Mouse (Mus musculus) heart, embryonic 16.5 days (tissue): Measurements from ENCODE around the gene Zfp711. TPM values are rescaled to one million over a fixed set of nuclear protein-coding genes. Genes with fewer than 3 reads are reported as not detected.

ENCODE experiments used
- ATAC-seq: fragments of 200-750 bp; cut with Nextera tagmentation; replicated peaks from 2 replicates; pipeline ENCODE4 v1.8.0; 2017; ENCODE audit warnings: moderate number of reproducible peaks; ENCODE audit not compliant: insufficient read depth, low FRiP score; ENCODE audit errors: extremely low read depth
- H3K27ac ChIP-seq: fragments of 300-500 bp; sonication (generic); 2 replicates; pipeline ENCODE4 v1.5.1; 2014; ENCODE audit warnings: mild to moderate bottlenecking, low read length, control low read depth, moderate library complexity
- H3K27me3 ChIP-seq: fragments of 300-500 bp; sonication (generic); 2 replicates; pipeline ENCODE4 v1.6.1; 2014; ENCODE audit warnings: low read length, mixed read lengths; ENCODE audit not compliant: control insufficient read depth, insufficient read depth
- H3K36me3 ChIP-seq: fragments of 300-500 bp; sonication (generic); 2 replicates; pipeline ENCODE4 v1.6.1; 2014; ENCODE audit not compliant: control insufficient read depth, insufficient read depth
- H3K4me1 ChIP-seq: fragments of 300-500 bp; sonication (generic); 2 replicates; pipeline ENCODE4 v1.6.1; 2014; ENCODE audit warnings: low read length, mixed read lengths; ENCODE audit not compliant: control insufficient read depth, insufficient read depth
- H3K4me2 ChIP-seq: fragments of 300-500 bp; sonication (generic); 2 replicates; pipeline ENCODE4 v1.6.1; 2014; ENCODE audit warnings: low read depth, mild to moderate bottlenecking, control low read depth, low read length
- H3K4me3 ChIP-seq: fragments of 300-500 bp; sonication (generic); 2 replicates; pipeline ENCODE4 v1.5.1; 2014; ENCODE audit warnings: mild to moderate bottlenecking, control low read depth, low read length
- H3K9ac ChIP-seq: fragments of 300-500 bp; sonication (generic); 2 replicates; pipeline ENCODE4 v1.6.1; 2014; ENCODE audit warnings: low read length, control low read depth
- H3K9me3 ChIP-seq: fragments of 300-500 bp; sonication (generic); replicated peaks from 2 replicates; pipeline ENCODE4 v1.6.1; 2016; ENCODE audit warnings: low read length; ENCODE audit not compliant: control insufficient read depth
- WGBS: fragments of 180-500 bp; shearing (Covaris S2); extraction: QIAGEN DNeasy Blood & Tissue Kit; methylation state at CpG from one replicate; pipeline ENCODE4 v1.1.7; 2014; 5-methylcytosine and 5-hydroxymethylcytosine counted together
- polyA plus RNA-seq: library from polyadenylated mRNA; unstranded; fragments of >200 nt; fragmentation: Nextera tagmentation; extraction: Ambion mirVana; gene quantifications from 2 replicates; pipeline ENCODE4 v1.2.1, GENCODE M21; 2015

Zfp711 gene
- polyA plus RNA-seq: 4.8 and 6.7 TPM in 2 replicates

DNA sequence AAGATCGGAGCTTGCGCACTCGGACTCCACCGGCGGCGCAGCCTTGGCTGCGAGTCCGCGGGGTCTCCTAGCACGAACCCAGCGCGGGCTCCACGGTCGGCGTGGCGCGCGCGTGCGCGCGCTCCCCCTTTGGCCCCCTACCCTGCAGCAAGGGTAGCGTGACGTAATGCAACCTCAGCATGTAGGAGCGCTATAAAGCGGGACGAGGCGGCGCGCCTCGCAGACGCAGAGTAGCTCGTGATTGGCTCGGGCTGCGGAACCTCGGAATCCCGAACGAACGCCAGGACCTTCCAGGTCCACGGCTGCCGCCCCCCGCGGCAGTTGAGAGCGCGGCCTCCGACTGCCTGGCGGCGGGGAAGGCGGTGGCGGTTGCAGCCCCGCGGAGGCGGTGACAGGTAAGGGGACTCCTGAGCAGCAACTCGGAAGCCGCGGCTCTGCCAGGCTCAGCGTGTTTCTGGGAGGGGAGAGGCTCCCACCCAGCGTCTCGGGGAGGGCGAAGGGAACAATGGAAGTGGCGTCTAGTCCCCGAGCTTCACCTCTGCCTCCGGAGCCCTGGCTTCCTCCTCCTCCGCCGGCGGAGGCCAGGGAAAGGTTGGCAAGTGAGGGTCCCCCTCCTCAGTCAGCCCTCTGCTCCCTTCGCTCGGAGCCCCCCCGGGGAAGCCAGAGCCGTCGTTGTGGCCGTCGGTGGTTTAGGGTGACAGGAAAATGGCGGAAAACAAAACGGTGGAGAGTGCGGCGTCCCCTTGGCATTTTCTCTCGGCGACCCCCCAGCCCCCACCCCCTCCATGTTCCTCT lies at the start of gene Zfp711:
Gene Zfp711, plus strand, starts transcription at position 16 of the 795 bp plus-strand sequence.
- WGBS: 10% methylated on average over 61 of the region's 79 CpGs

DNA sequence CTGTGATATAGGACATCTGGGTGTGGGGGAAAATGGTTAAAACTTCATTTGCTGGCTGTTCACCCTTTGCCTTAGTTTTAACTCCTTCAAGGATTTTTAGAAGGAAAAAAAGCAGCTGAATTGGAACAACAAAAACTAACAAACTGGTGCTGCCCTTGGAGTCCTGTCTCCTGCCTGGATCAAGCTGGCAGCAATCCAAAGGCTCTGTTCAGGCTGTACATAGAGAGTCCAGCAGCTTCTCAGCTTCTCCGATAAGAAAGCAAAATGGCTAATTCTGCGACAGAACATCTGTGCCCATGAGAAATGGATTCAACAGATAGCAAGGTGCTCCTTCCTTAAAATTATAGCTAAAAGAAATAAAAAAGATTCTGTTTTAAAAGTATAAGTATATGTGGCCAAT lies 32.6 kb upstream of the Zfp711 start:
- no peaks in the 10 kb centered on the region for H3K9me3 ChIP-seq
- no peaks in the 10 kb centered on the region for H3K4me1 ChIP-seq
- no peak overlapping the region for H3K27ac ChIP-seq
- 70% methylated on average over 2 of the region's 2 CpGs for WGBS
- H3K9ac ChIP-seq: no peak overlapping the region
- H3K27me3 ChIP-seq: no peaks in the 10 kb centered on the region
- H3K4me3 ChIP-seq: no peak overlapping the region
- no peak for ATAC-seq
- no peaks in the 10 kb centered on the region for H3K36me3 ChIP-seq
- no peak overlapping the region for H3K4me2 ChIP-seq

More for the DNA sequence above, at the start of gene Zfp711:
- peak within 1 kb of the TSS; percentile 43; the same call in 1 of the 2 replicates for H3K27ac ChIP-seq
- peak within 1 kb of the TSS; percentile 79 for H3K9ac ChIP-seq
- H3K4me3 ChIP-seq: peak within 1 kb of the TSS; percentile 71
- H3K4me2 ChIP-seq: peak within 1 kb of the TSS; percentile 68
- no peaks in the 10 kb centered on the region for H3K4me1 ChIP-seq
- no peaks in the 10 kb centered on the region for H3K36me3 ChIP-seq
- H3K9me3 ChIP-seq: no peaks in the 10 kb centered on the region
- peak; percentile 94 for ATAC-seq
- H3K27me3 ChIP-seq: no peaks in the 10 kb centered on the region

DNA sequence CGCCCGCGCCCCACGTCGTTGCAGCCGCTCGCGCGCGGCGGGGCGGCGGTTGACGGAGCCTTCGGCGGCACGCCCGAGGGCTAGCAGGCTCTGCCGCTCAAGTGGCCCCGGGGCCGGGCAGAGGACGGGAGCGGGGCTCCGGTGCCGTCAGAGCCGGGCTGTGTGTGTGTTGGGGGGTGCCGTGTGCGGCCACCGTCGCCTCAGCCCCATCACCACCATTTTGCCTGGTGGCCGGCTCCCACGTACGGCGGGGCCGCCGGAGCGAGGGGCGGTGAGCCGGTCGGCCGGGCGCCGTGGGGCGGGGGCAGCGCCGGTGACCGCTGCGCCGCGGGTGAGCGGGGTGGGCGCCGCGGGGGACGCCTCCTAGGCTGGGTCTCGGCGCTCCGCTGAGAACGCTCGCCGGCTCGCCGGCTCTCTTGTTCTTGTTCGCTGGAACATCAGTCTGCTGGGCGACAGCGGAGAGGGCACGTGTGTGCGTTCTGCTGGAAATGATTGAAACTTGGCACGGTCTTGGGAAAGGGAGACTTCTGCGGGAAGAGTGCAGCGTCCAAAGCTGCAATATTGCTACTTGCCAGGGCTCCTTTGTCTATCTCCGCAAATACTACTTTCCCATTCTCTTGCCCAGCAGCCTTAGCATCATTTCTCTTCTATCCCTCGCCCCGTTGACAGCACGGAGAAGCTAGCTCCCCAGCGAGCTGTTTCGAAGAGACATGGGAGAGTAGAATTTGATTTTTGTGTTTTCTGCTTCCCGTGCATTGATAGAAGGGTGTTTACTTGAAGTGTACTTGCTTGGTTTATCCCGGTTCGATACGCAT lies 1.2 kb downstream of the Zfp711 start:
- Histone ChIP-seq H3K4me2 (peak overlapping the region; percentile 68), H3K4me3 (peak overlapping the region; percentile 71), H3K9me3 (no peaks in the 10 kb centered on the region), H3K27me3 (no peaks in the 10 kb centered on the region), H3K36me3 (no peaks in the 10 kb centered on the region), H3K9ac (peak overlapping the region; percentile 79), H3K4me1 (no peaks in the 10 kb centered on the region), H3K27ac (peak overlapping the region; percentile 43; the same call in 1 of the 2 replicates)
- peak; percentile 37 for ATAC-seq
- WGBS: 10% methylated on average over 44 of the region's 81 CpGs

DNA sequence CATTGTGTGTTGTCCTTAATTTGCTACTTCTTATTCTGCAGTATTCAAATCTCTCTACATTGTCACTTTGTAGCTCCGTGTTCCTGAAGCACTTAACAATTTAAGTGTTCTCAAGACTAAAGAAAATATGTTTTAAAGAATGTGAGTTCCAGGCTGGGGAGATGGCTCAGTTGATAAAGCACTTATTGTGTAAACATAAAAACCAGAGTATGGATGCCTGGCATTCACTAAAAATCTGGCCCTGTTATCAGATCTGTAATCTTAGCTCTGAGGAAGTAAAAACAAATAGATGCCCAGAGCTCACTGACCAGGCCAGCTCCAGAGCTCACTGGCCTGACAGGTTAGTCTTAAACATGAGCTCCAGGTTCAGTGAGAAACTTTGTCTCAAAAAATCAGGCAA lies 75.2 kb downstream of the Zfp711 start:
- Histone ChIP-seq H3K4me3 (no peak overlapping the region), H3K4me1 (no peaks in the 10 kb centered on the region), H3K36me3 (no peaks in the 10 kb centered on the region), H3K9ac (no peak overlapping the region), H3K27ac (no peak overlapping the region), H3K4me2 (no peak overlapping the region), H3K27me3 (no peaks in the 10 kb centered on the region), H3K9me3 (no peaks in the 10 kb centered on the region)
- ATAC-seq: no peak
- 15% methylated on average over 1 of the region's 1 CpGs for WGBS

DNA sequence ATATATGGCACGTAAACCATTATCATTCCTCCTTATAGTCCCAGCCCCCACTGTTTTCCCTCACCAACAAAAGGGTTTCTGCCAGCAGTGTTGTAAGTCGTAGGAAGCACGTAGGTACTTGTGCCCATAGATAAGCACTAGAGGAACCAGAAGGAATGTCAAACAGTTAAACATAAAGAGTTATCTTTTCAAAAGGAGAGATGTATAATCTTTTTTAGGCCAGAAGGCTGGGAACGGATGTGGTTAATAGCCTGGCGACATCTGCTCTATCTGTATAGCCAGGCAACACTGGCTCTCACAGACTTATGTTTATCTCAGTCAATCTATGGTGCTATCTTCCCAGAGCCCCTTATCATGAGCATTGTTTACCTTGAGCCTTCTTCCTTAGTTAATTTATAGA lies 80.3 kb downstream of the Zfp711 start:
- no peak overlapping the region for H3K4me2 ChIP-seq
- no peaks in the 10 kb centered on the region for H3K9me3 ChIP-seq
- H3K36me3 ChIP-seq: no peaks in the 10 kb centered on the region
- H3K4me3 ChIP-seq: no peak overlapping the region
- H3K4me1 ChIP-seq: no peaks in the 10 kb centered on the region
- ATAC-seq: no peak
- H3K27me3 ChIP-seq: no peaks in the 10 kb centered on the region
- H3K27ac ChIP-seq: no peak overlapping the region
- 29% methylated on average over 5 of the region's 5 CpGs for WGBS
- no peak overlapping the region for H3K9ac ChIP-seq

Other genes with a start within 250 kb of the Zfp711 start
- not detected in 2 replicates for gene Satl1, start 193.7 kb upstream of the Zfp711 start, polyA plus RNA-seq
- gene 2010106E10Rik, start 105.3 kb upstream of the Zfp711 start, polyA plus RNA-seq: 0.26 TPM in 1 of 2 replicates, not detected in the other
- 0.22 and 0.31 TPM in 2 replicates for gene Pof1b, start 98.1 kb downstream of the Zfp711 start, polyA plus RNA-seq